Mouse (Mus musculus) layer of hippocampus, adult 2 months (tissue): ENCODE data around the gene Msln. TPM values are rescaled to one million over a fixed set of nuclear protein-coding genes. Genes with fewer than 3 reads are reported as not detected.
"Not testable (repeated sequence)": the region's sequence is repeated elsewhere in the genome, so short reads cannot be mapped to it uniquely, and the experiment has no call there.

ENCODE experiments used
- DNase-seq, 2 experiments: peaks; one replicate each; pipeline ENCODE4 v3.0.0; 2022; ENCODE audit warnings: low spot score in 2 of 2
- H3K27ac ChIP-seq: fragments of 200-600 bp; 2 replicates; pipeline ENCODE4 v1.8.1; 2022
- H3K4me3 ChIP-seq: fragments of 200-600 bp; 2 replicates; pipeline ENCODE4 v1.8.1; 2022; ENCODE audit warnings: mild to moderate bottlenecking
- CTCF ChIP-seq: fragments of 200-600 bp; conservative IDR thresholded peaks from 2 replicates; pipeline ENCODE4 v1.8.1; 2022; ENCODE audit warnings: antibody characterized with exemption, mild to moderate bottlenecking, moderate library complexity
- total RNA-seq, 2 experiments: library from RNA; stranded (reverse); gene quantifications; 2 replicates each; pipeline ENCODE4 v1.2.3; 2021

Gene Msln
- total RNA-seq, 2 experiments from 2014 or later: 0.51 to 0.69 TPM

GRCm38 (mm10) chr17:25757691-25758090, 3.5 kb upstream of the Msln start:
- TF ChIP-seq CTCF: no peak
- no peak for DNase-seq
- no peak overlapping the region for H3K4me3 ChIP-seq
- H3K27ac ChIP-seq: no peak overlapping the region

- no peak for TF ChIP-seq CTCF
- DNase-seq: no peak
- Histone ChIP-seq H3K27ac (no peak overlapping the region), H3K4me3 (no peak overlapping the region)
Measured at GRCm38 (mm10) chr17:25756378-25757242, 2.4 kb upstream of the Msln start.

GRCm38 (mm10) chr17:25755627-25756377, 1.6 kb upstream of the Msln start:
- no peak overlapping the region for H3K27ac ChIP-seq
- no peak for DNase-seq
- no peak overlapping the region for H3K4me3 ChIP-seq
- TF ChIP-seq CTCF: no peak

GRCm38 (mm10) chr17:25755086-25755485, 908 bp upstream of the Msln start:
- Histone ChIP-seq H3K4me3 (no peak overlapping the region), H3K27ac (no peak overlapping the region)
- TF ChIP-seq CTCF: no peak
- no peak for DNase-seq

GRCm38 (mm10) chr17:25751446-25751845, 2.7 kb downstream of the Msln start:
- DNase-seq: peak in 1 of 2 experiments; percentile 44
- Histone ChIP-seq H3K27ac (peak overlapping the region; percentile 33), H3K4me3 (no peak overlapping the region)
- no peak for TF ChIP-seq CTCF

- H3K27ac ChIP-seq: no peak overlapping the region
- no peak for DNase-seq
- no peak for TF ChIP-seq CTCF
- H3K4me3 ChIP-seq: no peak overlapping the region
Measured at GRCm38 (mm10) chr17:25749314-25749713, 4.9 kb downstream of the Msln start.

GRCm38 (mm10) chr17:25748238-25748637, 5.9 kb downstream of the Msln start:
- DNase-seq: no peak
- Histone ChIP-seq H3K27ac (no peak overlapping the region), H3K4me3 (no peak overlapping the region)
- no peak for TF ChIP-seq CTCF

GRCm38 (mm10) chr17:25744311-25744710, 9.9 kb downstream of the Msln start:
- Histone ChIP-seq H3K4me3 (no peak overlapping the region), H3K27ac (no peak overlapping the region)
- no peak for TF ChIP-seq CTCF
- DNase-seq: no peak

- no peak for DNase-seq
- TF ChIP-seq CTCF: no peak
- no peak overlapping the region for H3K27ac ChIP-seq
- H3K4me3 ChIP-seq: no peak overlapping the region
Measured at GRCm38 (mm10) chr17:25743831-25744230, 10.3 kb downstream of the Msln start.

- not testable (repeated sequence) for H3K27ac ChIP-seq, DNase-seq, H3K4me3 ChIP-seq
Measured at GRCm38 (mm10) chr17:25741471-25741870, 12.7 kb downstream of the Msln start.

- H3K4me3 ChIP-seq: no peak overlapping the region
- no peak for DNase-seq
- H3K27ac ChIP-seq: no peak overlapping the region
- no peak for TF ChIP-seq CTCF
Measured at GRCm38 (mm10) chr17:25738861-25739260, 15.3 kb downstream of the Msln start.

GRCm38 (mm10) chr17:25735745-25736144, 18.4 kb downstream of the Msln start, which contains the start of gene Mslnl:
Gene Mslnl (plus strand): TSS chr17:25736042.
- no peak for DNase-seq
- H3K27ac ChIP-seq: no peak within 1 kb of the TSS
- no peak within 1 kb of the TSS for H3K4me3 ChIP-seq
- no peak for TF ChIP-seq CTCF

- Histone ChIP-seq H3K4me3 (no peak overlapping the region), H3K27ac (no peak overlapping the region)
- no peak for TF ChIP-seq CTCF
- no peak for DNase-seq
Measured at GRCm38 (mm10) chr17:25735246-25735645, 18.9 kb downstream of the Msln start.
